Mouse (Mus musculus): Measurements from ENCODE around the gene Wwox. TPM values are rescaled to one million over a fixed set of nuclear protein-coding genes. Genes with fewer than 3 reads are reported as not detected.

Gene Wwox
- polyA plus RNA-seq, 1 experiment from 2014 or later: 10.9 TPM

- 56% methylated on average over 7 of the region's 7 CpGs for whole genome bisulfite sequencing
Measured at GRCm38 (mm10) chr8:115133711-115134218, 694.3 kb downstream of the Wwox start.

DNA sequence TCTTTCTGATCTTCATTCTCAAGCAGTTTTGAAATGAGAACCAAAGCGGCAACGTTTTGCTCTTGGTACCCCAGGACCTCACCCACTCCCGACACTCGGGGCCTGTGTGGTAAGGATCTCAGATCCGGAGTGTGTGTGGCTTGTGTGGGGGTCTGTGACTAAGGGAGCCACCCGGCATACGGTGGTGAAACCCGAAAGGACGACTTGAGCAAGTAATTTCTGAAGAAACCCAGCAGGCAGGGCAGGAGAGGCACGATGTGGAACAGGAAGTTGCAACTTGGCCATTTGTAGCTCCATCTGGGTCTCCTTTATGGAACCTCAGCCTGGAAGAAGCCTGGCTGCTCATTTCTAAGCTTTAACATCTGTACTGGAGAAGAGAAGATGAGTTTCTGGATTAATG is 697.4 kb downstream of the Wwox start:
- Histone ChIP-seq H3K4me3 (ENCODE audit: low read length) (no peak overlapping the region), H3K4me1 (ENCODE audit: control insufficient read depth, insufficient read depth, low read length) (no peaks in the 10 kb centered on the region), H3K4me2 (ENCODE audit: low read depth, low read length) (no peak overlapping the region), H3K36me3 (ENCODE audit: control insufficient read depth, insufficient read depth, low read length) (no peaks in the 10 kb centered on the region), H3K9me3 (ENCODE audit: control insufficient read depth, low read length) (no peaks in the 10 kb centered on the region), H3K27me3 (replicated peaks; ENCODE audit: control insufficient read depth, insufficient read depth, low read length) (no peaks in the 10 kb centered on the region), H3K9ac (ENCODE audit: low read depth, low read length) (no peak overlapping the region), H3K27ac (ENCODE audit: low read length) (no peak overlapping the region)
- 87% methylated on average over 10 of the region's 10 CpGs for WGBS
- no peak for ATAC-seq

More at GRCm38 (mm10) chr8:115133711-115134218, 694.3 kb downstream of the Wwox start:
- Histone ChIP-seq H3K4me2 (ENCODE audit: low read depth, low read length) (no peak overlapping the region), H3K27me3 (replicated peaks; ENCODE audit: control insufficient read depth, insufficient read depth, low read length) (no peaks in the 10 kb centered on the region), H3K27ac (ENCODE audit: low read length) (no peak overlapping the region), H3K4me3 (ENCODE audit: low read length) (no peak overlapping the region), H3K9me3 (ENCODE audit: control insufficient read depth, low read length) (no peaks in the 10 kb centered on the region), H3K9ac (ENCODE audit: low read depth, low read length) (no peak overlapping the region), H3K4me1 (ENCODE audit: control insufficient read depth, insufficient read depth, low read length) (no peaks in the 10 kb centered on the region), H3K36me3 (ENCODE audit: control insufficient read depth, insufficient read depth, low read length) (no peaks in the 10 kb centered on the region)
- ATAC-seq: no peak

DNA sequence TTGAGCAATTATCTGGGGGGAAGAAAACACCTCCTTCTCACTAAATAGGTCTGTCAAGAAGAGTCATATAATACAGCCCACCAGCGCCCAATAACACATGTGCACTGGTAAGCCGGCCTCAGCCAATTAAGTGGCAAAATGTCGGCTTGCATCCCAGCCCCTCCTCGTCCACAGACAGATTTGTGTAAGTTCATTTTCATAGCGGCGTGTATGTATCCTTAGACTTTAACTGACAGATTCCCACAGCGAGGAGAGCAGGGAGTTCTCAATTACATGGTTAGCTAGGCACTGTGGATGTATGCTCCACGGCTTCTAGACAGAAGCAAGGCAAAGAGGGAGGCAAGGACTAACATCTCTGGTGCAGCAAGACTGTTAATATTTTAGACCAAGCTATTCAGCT is 702.2 kb downstream of the Wwox start:
- Histone ChIP-seq H3K4me3 (ENCODE audit: low read length) (no peak overlapping the region), H3K9ac (ENCODE audit: low read depth, low read length) (no peak overlapping the region), H3K27me3 (replicated peaks; ENCODE audit: control insufficient read depth, insufficient read depth, low read length) (no peaks in the 10 kb centered on the region), H3K4me2 (ENCODE audit: low read depth, low read length) (no peak overlapping the region), H3K27ac (ENCODE audit: low read length) (no peak overlapping the region), H3K36me3 (ENCODE audit: control insufficient read depth, insufficient read depth, low read length) (no peaks in the 10 kb centered on the region), H3K9me3 (ENCODE audit: control insufficient read depth, low read length) (no peaks in the 10 kb centered on the region), H3K4me1 (ENCODE audit: control insufficient read depth, insufficient read depth, low read length) (no peaks in the 10 kb centered on the region)
- 72% methylated on average over 8 of the region's 8 CpGs for WGBS
- ATAC-seq: no peak

- no peak for ATAC-seq
- Histone ChIP-seq H3K27ac (ENCODE audit: low read length) (no peak overlapping the region), H3K9me3 (ENCODE audit: control insufficient read depth, low read length) (no peaks in the 10 kb centered on the region), H3K4me2 (ENCODE audit: low read depth, low read length) (no peak overlapping the region), H3K4me3 (ENCODE audit: low read length) (no peak overlapping the region), H3K27me3 (replicated peaks; ENCODE audit: control insufficient read depth, insufficient read depth, low read length) (no peaks in the 10 kb centered on the region), H3K4me1 (ENCODE audit: control insufficient read depth, insufficient read depth, low read length) (no peaks in the 10 kb centered on the region), H3K9ac (ENCODE audit: low read depth, low read length) (no peak overlapping the region), H3K36me3 (ENCODE audit: control insufficient read depth, insufficient read depth, low read length) (no peaks in the 10 kb centered on the region)
- WGBS: 67% methylated on average over 9 of the region's 9 CpGs
Measured at GRCm38 (mm10) chr8:115143530-115144320, 704.3 kb downstream of the Wwox start.

- H3K27me3 ChIP-seq (replicated peaks; ENCODE audit: control insufficient read depth, insufficient read depth, low read length): no peaks in the 10 kb centered on the region
- no peaks in the 10 kb centered on the region for H3K36me3 ChIP-seq (ENCODE audit: control insufficient read depth, insufficient read depth, low read length)
- H3K4me3 ChIP-seq (ENCODE audit: low read length): no peak overlapping the region
- WGBS: 62% methylated on average over 9 of the region's 9 CpGs
- no peak overlapping the region for H3K4me2 ChIP-seq (ENCODE audit: low read depth, low read length)
- no peak overlapping the region for H3K9ac ChIP-seq (ENCODE audit: low read depth, low read length)
- no peaks in the 10 kb centered on the region for H3K9me3 ChIP-seq (ENCODE audit: control insufficient read depth, low read length)
- no peak for ATAC-seq
- H3K27ac ChIP-seq (ENCODE audit: low read length): no peak overlapping the region
- peaks cover 5% of the 10 kb centered on the region for H3K4me1 ChIP-seq (ENCODE audit: control insufficient read depth, insufficient read depth, low read length)
Measured at GRCm38 (mm10) chr8:115147006-115147405, 707.6 kb downstream of the Wwox start.

- H3K4me3 ChIP-seq (ENCODE audit: low read length): no peak overlapping the region
- H3K4me1 ChIP-seq (ENCODE audit: control insufficient read depth, insufficient read depth, low read length): peaks cover 5% of the 10 kb centered on the region
- no peaks in the 10 kb centered on the region for H3K9me3 ChIP-seq (ENCODE audit: control insufficient read depth, low read length)
- no peaks in the 10 kb centered on the region for H3K36me3 ChIP-seq (ENCODE audit: control insufficient read depth, insufficient read depth, low read length)
- H3K4me2 ChIP-seq (ENCODE audit: low read depth, low read length): no peak overlapping the region
- no peak overlapping the region for H3K27ac ChIP-seq (ENCODE audit: low read length)
- ATAC-seq: peak; percentile 81
- H3K27me3 ChIP-seq (replicated peaks; ENCODE audit: control insufficient read depth, insufficient read depth, low read length): no peaks in the 10 kb centered on the region
- peak overlapping the region; percentile 8; the same call in 1 of the 2 replicates for H3K9ac ChIP-seq (ENCODE audit: low read depth, low read length)
- 42% methylated on average over 24 of the region's 24 CpGs for WGBS
Measured at GRCm38 (mm10) chr8:115150446-115151109, 711.1 kb downstream of the Wwox start.

GRCm38 (mm10) chr8:115151416-115151815 is 712.0 kb downstream of the Wwox start:
- H3K4me2 ChIP-seq (ENCODE audit: low read depth, low read length): no peak overlapping the region
- H3K36me3 ChIP-seq (ENCODE audit: control insufficient read depth, insufficient read depth, low read length): no peaks in the 10 kb centered on the region
- H3K9me3 ChIP-seq (ENCODE audit: control insufficient read depth, low read length): no peaks in the 10 kb centered on the region
- no peak overlapping the region for H3K4me3 ChIP-seq (ENCODE audit: low read length)
- ATAC-seq: no peak
- peaks cover 5% of the 10 kb centered on the region for H3K4me1 ChIP-seq (ENCODE audit: control insufficient read depth, insufficient read depth, low read length)
- WGBS: 33% methylated on average over 6 of the region's 6 CpGs
- no peak overlapping the region for H3K9ac ChIP-seq (ENCODE audit: low read depth, low read length)
- no peak overlapping the region for H3K27ac ChIP-seq (ENCODE audit: low read length)
- no peaks in the 10 kb centered on the region for H3K27me3 ChIP-seq (replicated peaks; ENCODE audit: control insufficient read depth, insufficient read depth, low read length)

DNA sequence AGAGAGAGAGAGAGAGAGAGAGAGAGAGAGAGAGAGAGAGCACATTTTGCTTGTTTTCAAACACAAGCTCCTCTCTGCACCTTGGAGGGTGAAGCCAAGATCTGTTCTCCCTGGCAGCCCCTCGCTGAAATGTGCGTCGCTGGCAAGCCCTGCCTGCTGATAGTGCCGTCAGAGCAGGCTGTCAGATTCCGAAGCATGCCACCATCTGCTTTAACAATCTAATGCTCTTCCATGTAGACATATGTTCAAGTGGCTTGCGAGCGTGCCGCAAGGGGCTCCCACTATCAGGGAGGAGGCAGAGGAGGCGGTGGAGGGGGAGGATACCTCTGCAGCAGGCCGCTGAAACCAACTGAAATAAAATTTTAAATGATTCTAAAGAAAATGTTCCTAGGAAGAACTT is 714.6 kb downstream of the Wwox start:
- Histone ChIP-seq H3K27me3 (replicated peaks; ENCODE audit: control insufficient read depth, insufficient read depth, low read length) (no peaks in the 10 kb centered on the region), H3K4me2 (ENCODE audit: low read depth, low read length) (no peak overlapping the region), H3K36me3 (ENCODE audit: control insufficient read depth, insufficient read depth, low read length) (no peaks in the 10 kb centered on the region), H3K9ac (ENCODE audit: low read depth, low read length) (no peak overlapping the region), H3K9me3 (ENCODE audit: control insufficient read depth, low read length) (no peaks in the 10 kb centered on the region), H3K27ac (ENCODE audit: low read length) (no peak overlapping the region), H3K4me3 (ENCODE audit: low read length) (no peak overlapping the region), H3K4me1 (ENCODE audit: control insufficient read depth, insufficient read depth, low read length) (peaks cover 10% of the 10 kb centered on the region)
- 57% methylated on average over 10 of the region's 10 CpGs for WGBS
- ATAC-seq: no peak

- 73% methylated on average over 8 of the region's 8 CpGs for WGBS
- H3K9ac ChIP-seq (ENCODE audit: low read depth, low read length): no peak overlapping the region
- peaks cover 13% of the 10 kb centered on the region for H3K4me1 ChIP-seq (ENCODE audit: control insufficient read depth, insufficient read depth, low read length)
- H3K27ac ChIP-seq (ENCODE audit: low read length): no peak overlapping the region
- H3K9me3 ChIP-seq (ENCODE audit: control insufficient read depth, low read length): no peaks in the 10 kb centered on the region
- no peak overlapping the region for H3K4me3 ChIP-seq (ENCODE audit: low read length)
- H3K27me3 ChIP-seq (replicated peaks; ENCODE audit: control insufficient read depth, insufficient read depth, low read length): no peaks in the 10 kb centered on the region
- no peak overlapping the region for H3K4me2 ChIP-seq (ENCODE audit: low read depth, low read length)
- ATAC-seq: no peak
- H3K36me3 ChIP-seq (ENCODE audit: control insufficient read depth, insufficient read depth, low read length): no peaks in the 10 kb centered on the region
Measured at GRCm38 (mm10) chr8:115156142-115156541, 716.7 kb downstream of the Wwox start.

All from intestine, embryonic 16.5 days (tissue).